Comparison of ENCODE assay signal across 9 mouse cellular contexts in the genomic region with DNA sequence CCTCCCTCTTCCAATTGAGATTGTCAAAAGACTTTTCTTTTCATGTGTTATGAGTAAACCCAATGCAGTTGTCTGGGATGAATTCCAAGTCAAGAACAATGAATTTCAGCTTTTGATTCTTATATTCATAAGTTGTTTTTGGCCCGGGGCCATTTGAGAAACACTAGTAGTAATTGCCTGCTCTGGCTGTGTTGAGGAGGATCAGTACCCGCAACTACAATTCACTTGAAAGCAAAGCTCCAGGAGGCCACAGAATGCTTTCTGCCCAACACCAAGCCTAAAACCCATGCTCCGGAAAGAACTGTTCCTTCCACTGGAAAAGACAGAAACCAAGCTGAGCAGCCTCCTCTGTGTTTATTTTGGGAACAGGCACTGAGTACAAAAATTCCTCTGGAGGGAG.
DNase-seq lines count a peak whose midpoint lies in the region; ATAC-seq and TF ChIP-seq lines count a peak whose summit lies in the region.
"Had no signal": no experiment of that assay in that cellular context is flagged by ENCODE, and none has a peak within 500 bp of the region (broad histone marks: within the 10 kb centered on the region; RNA-seq: fewer than 3 reads in every experiment).

No protein-coding gene starts in this region.

- no peak for ATAC-seq in embryonic facial prominence, embryonic 13.5 days (ENCODE audit: insufficient number of reproducible peaks, insufficient read depth, low FRiP score, low TSS enrichment, low read depth)
- no peak for ATAC-seq in limb, embryonic 14.5 days (ENCODE audit: low FRiP score, low read depth)
- ATAC-seq in megakaryocyte, adult 5-6 weeks (ENCODE audit: poor library complexity, severe bottlenecking) = no peak

- H3K4me1 ChIP-seq in embryonic facial prominence, embryonic 13.5 days = peaks cover 9% of the 10 kb centered on the region
- H3K4me1 ChIP-seq in embryonic facial prominence, embryonic 10.5 days = no peaks in the 10 kb centered on the region
- H3K4me1 ChIP-seq in limb, embryonic 14.5 days (ENCODE audit: control insufficient read depth, insufficient read depth, low read length) = 0 out of 2 replicates have a peak, but pooled peaks cover 4% of the 10 kb centered on the region
- H3K4me1 ChIP-seq in limb, embryonic 10.5 days = no peaks in the 10 kb centered on the region
- H3K4me1 ChIP-seq in olfactory bulb, adult 2 months (ENCODE audit: control insufficient read depth, insufficient read depth, low read length) = peaks cover 3% of the 10 kb centered on the region
- H3K4me1 ChIP-seq: limb, embryonic 12.5 days had no signal

- TF ChIP-seq POLR2A in limb, embryonic 14.5 days (IDR thresholded peaks at IDR 0.05; ENCODE audit: borderline replicate concordance, extremely low read depth, insufficient read depth, insufficient read length) = no peak
- no peak for TF ChIP-seq POLR2A in olfactory bulb, adult 2 months (IDR thresholded peaks at IDR 0.05; ENCODE audit: insufficient read depth, low read depth, low read length)

- H3K9ac ChIP-seq in embryonic facial prominence, embryonic 13.5 days = no peak overlapping the region
- H3K9ac ChIP-seq in limb, embryonic 14.5 days (ENCODE audit: low read depth, low read length, severe bottlenecking) = no peak overlapping the region
- H3K9ac ChIP-seq: limb, embryonic 12.5 days had no signal

- no peaks in the 10 kb centered on the region for H3K36me3 ChIP-seq in embryonic facial prominence, embryonic 13.5 days
- no peaks in the 10 kb centered on the region for H3K36me3 ChIP-seq in embryonic facial prominence, embryonic 10.5 days (replicated peaks)
- H3K36me3 ChIP-seq in limb, embryonic 14.5 days (ENCODE audit: control insufficient read depth, insufficient read depth, low read length) = no peaks in the 10 kb centered on the region
- no peaks in the 10 kb centered on the region for H3K36me3 ChIP-seq in limb, embryonic 10.5 days
- H3K36me3 ChIP-seq: limb, embryonic 12.5 days had no signal

- no peak overlapping the region for H3K4me2 ChIP-seq in embryonic facial prominence, embryonic 13.5 days
- H3K4me2 ChIP-seq in limb, embryonic 14.5 days (replicated peaks; ENCODE audit: low read depth, low read length, severe bottlenecking) = no peak overlapping the region
- H3K4me2 ChIP-seq: limb, embryonic 12.5 days had no signal

- no peak for TF ChIP-seq CTCF in olfactory bulb, adult 2 months (IDR thresholded peaks at IDR 0.05; ENCODE audit: insufficient read depth, low read depth, low read length)

- WGBS in embryonic facial prominence, embryonic 13.5 days = 45% methylated on average over 3 of the region's 3 CpGs
- WGBS in embryonic facial prominence, embryonic 10.5 days = 72% methylated on average over 3 of the region's 3 CpGs
- 61% methylated on average over 3 of the region's 3 CpGs for WGBS in limb, embryonic 14.5 days
- 85% methylated on average over 3 of the region's 3 CpGs for WGBS in limb, embryonic 10.5 days
- WGBS in olfactory bulb, adult 2 months = 38% methylated on average over 3 of the region's 3 CpGs

- H3K9me3 ChIP-seq in embryonic facial prominence, embryonic 13.5 days = no peaks in the 10 kb centered on the region
- H3K9me3 ChIP-seq in embryonic facial prominence, embryonic 10.5 days = no peaks in the 10 kb centered on the region
- H3K9me3 ChIP-seq in limb, embryonic 14.5 days (ENCODE audit: control insufficient read depth, low read length) = no peaks in the 10 kb centered on the region
- H3K9me3 ChIP-seq in limb, embryonic 10.5 days (replicated peaks) = no peaks in the 10 kb centered on the region
- H3K9me3 ChIP-seq: limb, embryonic 12.5 days had no signal

- no peak for DNase-seq in embryonic facial prominence, embryonic 10.5 days (ENCODE audit: low spot score)
- peak; percentile 58 for DNase-seq in limb, embryonic 14.5 days (ENCODE audit: low spot score)
- DNase-seq in limb, embryonic 10.5 days (ENCODE audit: low spot score) = no peak
- peak; percentile 15 to 25 for DNase-seq in heart, adult 9 months (ENCODE audit: low spot score in 2 of 2)
- DNase-seq in spleen, postnatal 36 days (ENCODE audit: low spot score in 2 of 2) = no peak

- H3K27me3 ChIP-seq in embryonic facial prominence, embryonic 13.5 days = no peaks in the 10 kb centered on the region
- H3K27me3 ChIP-seq in embryonic facial prominence, embryonic 10.5 days (replicated peaks; ENCODE audit: low read depth, poor library complexity, severe bottlenecking) = no peaks in the 10 kb centered on the region
- no peaks in the 10 kb centered on the region for H3K27me3 ChIP-seq in limb, embryonic 14.5 days (ENCODE audit: control insufficient read depth, insufficient read depth, low read length)
- no peaks in the 10 kb centered on the region for H3K27me3 ChIP-seq in limb, embryonic 10.5 days (ENCODE audit: low read depth, poor library complexity, severe bottlenecking)
- H3K27me3 ChIP-seq: limb, embryonic 12.5 days had no signal

- peak overlapping the region; percentile 57; the same call in 1 of the 2 replicates for H3K27ac ChIP-seq in embryonic facial prominence, embryonic 13.5 days
- H3K27ac ChIP-seq in embryonic facial prominence, embryonic 10.5 days (replicated peaks) = no peak overlapping the region
- no peak overlapping the region for H3K27ac ChIP-seq in limb, embryonic 14.5 days (replicated peaks; ENCODE audit: low read depth, low read length)
- H3K27ac ChIP-seq in limb, embryonic 10.5 days = no peak overlapping the region
- H3K27ac ChIP-seq in olfactory bulb, adult 2 months (ENCODE audit: insufficient read depth, low read depth, low read length) = peak overlapping the region; percentile 62; the same call in 1 of the 2 replicates
- H3K27ac ChIP-seq: limb, embryonic 12.5 days had no signal

- H3K4me3 ChIP-seq in embryonic facial prominence, embryonic 13.5 days = no peak overlapping the region
- H3K4me3 ChIP-seq in embryonic facial prominence, embryonic 10.5 days = no peak overlapping the region
- H3K4me3 ChIP-seq in limb, embryonic 14.5 days (replicated peaks; ENCODE audit: low read length) = no peak overlapping the region
- H3K4me3 ChIP-seq in limb, embryonic 10.5 days = no peak overlapping the region
- no peak overlapping the region for H3K4me3 ChIP-seq in olfactory bulb, adult 2 months (ENCODE audit: insufficient read depth, low read depth, low read length)
- H3K4me3 ChIP-seq: limb, embryonic 12.5 days had no signal

Comparison
In these comparisons a context has a peak if more than half of its experiments do, and no peak if none do; other contexts are left out.
1. H3K27ac ChIP-seq: peak in embryonic facial prominence, embryonic 13.5 days (single experiment) and olfactory bulb, adult 2 months (single experiment); none in embryonic facial prominence, embryonic 10.5 days (single experiment), limb, embryonic 14.5 days (single experiment) and limb, embryonic 10.5 days (single experiment).
2. DNase-seq: peak in limb, embryonic 14.5 days (single experiment) and heart, adult 9 months (2 of 2); none in embryonic facial prominence, embryonic 10.5 days (single experiment), limb, embryonic 10.5 days (single experiment) and spleen, postnatal 36 days (0 of 2).